Mouse (Mus musculus): ENCODE data around the gene Thg1l. TPM values are rescaled to one million over a fixed set of nuclear protein-coding genes. Genes with fewer than 3 reads are reported as not detected.

Gene Thg1l
- total RNA-seq, 2 experiments from 2014 or later: 9.4 to 12.2 TPM

DNA sequence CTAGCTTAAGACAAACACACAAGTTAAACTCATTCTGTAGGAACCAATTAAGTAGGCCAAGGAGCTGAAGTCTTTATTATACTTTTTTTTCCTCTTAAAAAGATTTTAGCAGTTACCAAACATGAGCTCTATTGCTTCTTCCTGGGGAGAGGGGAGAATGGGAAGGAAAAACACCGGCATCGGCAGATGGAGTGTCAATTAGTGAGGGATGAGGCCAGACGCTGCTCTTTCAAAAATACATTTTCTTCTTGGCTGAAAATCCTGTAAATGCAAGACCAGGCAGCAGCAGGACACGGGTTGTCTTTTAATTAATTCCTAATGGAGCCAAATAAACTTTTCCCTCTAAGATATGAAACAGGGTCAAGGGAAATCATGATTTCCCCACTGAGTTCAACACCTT lies 8.5 kb downstream of the Thg1l start:
- DNase-seq (ENCODE audit: low spot score in 2 of 2): no peak
- no peak for TF ChIP-seq CTCF (conservative IDR thresholded peaks at IDR 0.05)
- H3K4me3 ChIP-seq: no peak overlapping the region
- H3K27ac ChIP-seq: peak overlapping the region; percentile 57; the same call in 1 of the 2 replicates

- Histone ChIP-seq H3K4me3 (peak within 1 kb of the TSS; percentile 83), H3K27ac (peak within 1 kb of the TSS; percentile 63; the same call in 1 of the 2 replicates)
- TF ChIP-seq CTCF (conservative IDR thresholded peaks at IDR 0.05): peak; percentile 100; the same call in 1 of the 2 replicates
- peak; percentile 94 to 99 for DNase-seq (ENCODE audit: low spot score in 2 of 2)
Observed at GRCm38 (mm10) chr11:45944643-45945156, 10.6 kb downstream of the Thg1l start, which contains the start of gene Lsm11. TSS of gene Lsm11 (minus strand) at chr11:45944935.

GRCm38 (mm10) chr11:45943891-45944642 lies 11.2 kb downstream of the Thg1l start:
- H3K27ac ChIP-seq: peak overlapping the region; percentile 63; the same call in 1 of the 2 replicates
- peak in 1 of 2 experiments; percentile 20 for DNase-seq (ENCODE audit: low spot score in 2 of 2)
- TF ChIP-seq CTCF (conservative IDR thresholded peaks at IDR 0.05): no peak
- peak overlapping the region; percentile 83 for H3K4me3 ChIP-seq

- TF ChIP-seq CTCF (conservative IDR thresholded peaks at IDR 0.05): no peak
- peak in 1 of 2 experiments; percentile 45 for DNase-seq (ENCODE audit: low spot score in 2 of 2)
- Histone ChIP-seq H3K27ac (peak overlapping the region; percentile 40; the same call in 1 of the 2 replicates), H3K4me3 (peak overlapping the region; percentile 83)
Observed at GRCm38 (mm10) chr11:45943108-45943705, 12.1 kb downstream of the Thg1l start.

DNA sequence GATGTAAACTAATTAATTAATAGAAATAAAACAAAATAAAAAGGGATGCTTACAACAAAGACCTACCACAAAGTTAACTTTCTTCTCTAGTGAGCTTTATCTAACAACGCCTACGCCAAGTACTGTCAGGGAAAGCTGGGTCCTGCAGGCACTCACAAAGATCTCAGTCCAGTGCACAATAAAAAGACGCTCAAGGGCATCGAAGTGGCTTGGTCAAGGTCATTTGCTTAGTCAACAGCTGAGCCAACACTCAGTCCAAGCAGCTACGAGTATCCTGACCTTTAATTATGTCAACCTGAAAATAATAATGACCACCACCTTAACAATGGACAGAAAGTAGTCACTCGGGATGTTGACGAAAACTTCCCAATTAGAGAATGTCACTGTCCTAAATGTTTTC lies 13.0 kb downstream of the Thg1l start:
- no peak overlapping the region for H3K4me3 ChIP-seq
- no peak overlapping the region for H3K27ac ChIP-seq
- TF ChIP-seq CTCF (conservative IDR thresholded peaks at IDR 0.05): no peak
- DNase-seq (ENCODE audit: low spot score in 2 of 2): no peak

DNA sequence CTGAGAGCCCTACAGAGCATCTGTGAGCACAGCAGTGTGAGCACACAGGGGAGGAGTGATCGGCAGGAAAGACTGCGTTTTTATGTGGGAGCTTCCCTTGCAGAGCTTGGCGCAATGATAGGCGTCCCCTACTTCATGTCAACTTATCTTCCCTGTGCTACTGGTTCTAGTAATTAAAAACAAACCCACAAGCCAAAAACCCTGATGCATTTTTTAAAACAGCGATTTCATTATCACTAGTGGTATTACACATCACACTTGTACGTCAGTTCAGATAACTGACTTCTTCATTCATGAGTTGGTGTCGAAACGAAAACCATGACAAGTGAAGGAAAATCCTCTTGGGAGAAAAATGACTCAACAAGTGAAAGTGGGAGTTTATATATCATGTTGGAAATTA lies 16.4 kb downstream of the Thg1l start:
- no peak for DNase-seq (ENCODE audit: low spot score in 2 of 2)
- TF ChIP-seq CTCF (conservative IDR thresholded peaks at IDR 0.05): no peak
- H3K27ac ChIP-seq: no peak overlapping the region
- H3K4me3 ChIP-seq: no peak overlapping the region

DNA sequence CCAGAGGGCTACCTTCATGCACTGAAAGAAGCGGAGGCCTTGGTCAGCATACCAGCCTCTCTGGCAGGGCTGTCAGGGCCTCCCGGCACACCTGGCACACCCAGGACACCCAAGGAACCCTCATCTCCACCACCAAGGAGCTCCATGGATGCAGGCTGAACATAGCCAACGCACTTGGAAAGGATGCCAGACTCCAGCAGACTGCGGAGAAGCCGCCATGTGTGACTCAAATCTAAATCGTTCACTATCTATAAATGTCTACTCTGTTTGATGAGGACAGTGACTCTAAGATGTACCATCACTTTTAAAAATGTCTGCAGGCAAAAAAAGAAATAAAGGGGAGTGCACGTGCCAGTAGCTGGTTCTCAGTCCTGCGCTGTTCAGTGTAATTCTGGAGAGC lies 17.8 kb downstream of the Thg1l start:
- DNase-seq (ENCODE audit: low spot score in 2 of 2): no peak
- Histone ChIP-seq H3K4me3 (no peak overlapping the region), H3K27ac (no peak overlapping the region)
- no peak for TF ChIP-seq CTCF (conservative IDR thresholded peaks at IDR 0.05)

- Histone ChIP-seq H3K4me3 (no peak overlapping the region), H3K27ac (no peak overlapping the region)
- no peak for DNase-seq (ENCODE audit: low spot score in 2 of 2)
- TF ChIP-seq CTCF (conservative IDR thresholded peaks at IDR 0.05): no peak
Observed at GRCm38 (mm10) chr11:45932771-45933170, 22.5 kb downstream of the Thg1l start.

DNA sequence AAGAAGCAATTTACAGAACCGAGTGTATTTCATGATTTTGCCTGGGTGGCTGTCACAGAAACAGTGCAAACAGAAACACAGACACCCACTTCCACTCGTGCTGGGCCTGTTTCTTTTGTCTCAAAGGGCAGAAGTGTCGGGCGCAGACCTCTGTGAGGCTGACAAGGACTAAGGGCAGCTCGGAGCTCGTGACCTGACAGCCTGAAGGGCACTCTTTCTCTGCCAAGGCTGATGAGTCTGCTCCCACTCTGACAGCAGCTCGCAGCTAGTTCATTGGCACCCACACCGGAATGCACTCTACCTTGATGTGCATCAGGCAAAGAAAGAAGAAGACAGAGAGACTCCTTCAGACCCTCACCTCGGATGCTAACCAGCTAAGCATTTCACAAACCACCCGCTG lies 25.8 kb downstream of the Thg1l start:
- no peak for TF ChIP-seq CTCF (conservative IDR thresholded peaks at IDR 0.05)
- DNase-seq (ENCODE audit: low spot score in 2 of 2): no peak
- no peak overlapping the region for H3K4me3 ChIP-seq
- no peak overlapping the region for H3K27ac ChIP-seq

DNA sequence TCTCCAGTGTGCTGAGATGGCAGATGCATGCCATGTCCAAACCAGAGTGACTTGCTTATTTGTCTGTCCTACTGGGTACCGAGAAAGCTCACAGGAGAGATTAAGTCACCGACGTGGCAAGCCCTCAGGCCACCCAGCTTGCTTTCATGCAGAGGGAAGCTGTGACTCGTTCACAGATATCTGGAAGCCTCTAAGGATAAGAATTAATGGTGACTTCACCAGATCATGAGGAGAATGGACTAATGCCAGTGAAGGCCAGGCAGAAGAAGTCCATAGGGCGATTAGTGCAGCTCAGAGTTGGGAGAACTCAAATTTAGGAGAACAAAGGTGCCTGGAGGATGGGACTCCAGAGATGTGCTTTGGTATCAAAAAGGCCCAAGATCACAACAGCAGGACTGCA lies 27.8 kb downstream of the Thg1l start:
- no peak overlapping the region for H3K4me3 ChIP-seq
- no peak for DNase-seq (ENCODE audit: low spot score in 2 of 2)

DNA sequence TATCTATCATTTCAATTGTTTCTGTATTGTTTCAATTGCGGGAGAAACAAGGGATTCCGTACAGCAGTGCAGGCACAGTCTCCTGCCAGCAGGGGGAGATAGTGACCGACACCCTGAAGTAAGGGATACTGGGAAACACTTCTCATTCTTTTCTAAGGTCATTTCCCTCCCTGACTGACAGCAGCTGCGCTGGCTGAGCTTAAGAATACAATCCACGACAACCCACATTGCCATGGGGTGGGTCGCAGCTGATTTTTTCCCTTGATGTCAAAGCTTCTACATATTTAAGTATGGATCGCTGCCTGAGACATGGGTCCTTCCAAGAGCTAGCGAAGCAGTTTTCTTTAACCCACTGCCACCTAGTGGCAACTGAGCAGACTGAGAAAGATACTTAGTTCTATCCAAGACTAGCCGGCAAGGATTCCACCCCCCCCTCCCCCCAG lies 28.6 kb downstream of the Thg1l start:
- Histone ChIP-seq H3K4me3 (peak overlapping the region; percentile 59), H3K27ac (no peak overlapping the region; the same call in 1 of the 2 replicates)
- TF ChIP-seq CTCF (conservative IDR thresholded peaks at IDR 0.05): peak; percentile 89
- peak; percentile 60 to 79 for DNase-seq (ENCODE audit: low spot score in 2 of 2)

More for the DNA sequence above, 27.8 kb downstream of the Thg1l start:
- no peak overlapping the region for H3K27ac ChIP-seq
- TF ChIP-seq CTCF (conservative IDR thresholded peaks at IDR 0.05): no peak

- no peak overlapping the region for H3K4me3 ChIP-seq
- no peak for TF ChIP-seq CTCF (conservative IDR thresholded peaks at IDR 0.05)
- no peak for DNase-seq (ENCODE audit: low spot score in 2 of 2)
- no peak overlapping the region for H3K27ac ChIP-seq
Observed at GRCm38 (mm10) chr11:45925436-45925835, 29.9 kb downstream of the Thg1l start.

GRCm38 (mm10) chr11:45921480-45921898 lies 33.8 kb downstream of the Thg1l start:
- no peak for TF ChIP-seq CTCF (conservative IDR thresholded peaks at IDR 0.05)
- no peak overlapping the region for H3K4me3 ChIP-seq
- H3K27ac ChIP-seq: no peak overlapping the region
- DNase-seq (ENCODE audit: low spot score in 2 of 2): no peak

Data from layer of hippocampus, adult 2 months (tissue).